Mouse (Mus musculus): Measurements from ENCODE around the gene Islr. TPM values are rescaled to one million over a fixed set of nuclear protein-coding genes. Genes with fewer than 3 reads are reported as not detected.

The Islr gene
- total and polyA plus RNA-seq, 2 experiments from 2014 or later: 32.5 to 68.8 TPM

GRCm38 (mm10) chr9:58130909-58131308, 73.2 kb downstream of the Islr start:
- Histone ChIP-seq H3K9ac (replicated peaks; ENCODE audit: low read length, poor library complexity, severe bottlenecking) (no peak overlapping the region), H3K4me3 (ENCODE audit: low read depth, low read length) (no peak overlapping the region), H3K36me3 (ENCODE audit: insufficient read depth, low read length) (no peaks in the 10 kb centered on the region), H3K9me3 (ENCODE audit: low read length) (no peaks in the 10 kb centered on the region), H3K27ac (ENCODE audit: low read depth, low read length) (no peak overlapping the region), H3K4me2 (ENCODE audit: low read depth, low read length, poor library complexity, severe bottlenecking) (no peak overlapping the region), H3K27me3 (ENCODE audit: insufficient read depth, low read length) (peaks cover 14% of the 10 kb centered on the region), H3K4me1 (ENCODE audit: insufficient read depth, low read length) (peaks cover 11% of the 10 kb centered on the region)
- ATAC-seq (ENCODE audit: low FRiP score): no peak
- no peak for DNase-seq (ENCODE audit: low spot score)
- WGBS: 44% methylated on average over 3 of the region's 3 CpGs
- no peak for TF ChIP-seq CTCF (IDR thresholded peaks at IDR 0.05)

- H3K36me3 ChIP-seq (ENCODE audit: insufficient read depth, low read length): no peaks in the 10 kb centered on the region
- WGBS: 24% methylated on average over 8 of the region's 8 CpGs
- H3K27ac ChIP-seq (ENCODE audit: low read depth, low read length): no peak overlapping the region
- H3K4me2 ChIP-seq (ENCODE audit: low read depth, low read length, poor library complexity, severe bottlenecking): no peak overlapping the region
- no peak for ATAC-seq (ENCODE audit: low FRiP score)
- H3K27me3 ChIP-seq (ENCODE audit: insufficient read depth, low read length): peaks cover 14% of the 10 kb centered on the region
- no peak for TF ChIP-seq CTCF (IDR thresholded peaks at IDR 0.05)
- H3K4me1 ChIP-seq (ENCODE audit: insufficient read depth, low read length): peaks cover 11% of the 10 kb centered on the region
- H3K9me3 ChIP-seq (ENCODE audit: low read length): no peaks in the 10 kb centered on the region
- no peak overlapping the region for H3K4me3 ChIP-seq (ENCODE audit: low read depth, low read length)
- DNase-seq (ENCODE audit: low spot score): no peak
- H3K9ac ChIP-seq (replicated peaks; ENCODE audit: low read length, poor library complexity, severe bottlenecking): no peak overlapping the region
These were observed 74.6 kb downstream of the Islr start for GRCm38 (mm10) chr9:58129508-58129907.

GRCm38 (mm10) chr9:58128926-58129413, 75.1 kb downstream of the Islr start:
- no peak for DNase-seq (ENCODE audit: low spot score)
- WGBS: 18% methylated on average over 13 of the region's 13 CpGs
- H3K27me3 ChIP-seq (ENCODE audit: insufficient read depth, low read length): peaks cover 14% of the 10 kb centered on the region
- H3K27ac ChIP-seq (ENCODE audit: low read depth, low read length): no peak overlapping the region
- H3K4me3 ChIP-seq (ENCODE audit: low read depth, low read length): no peak overlapping the region
- TF ChIP-seq CTCF (IDR thresholded peaks at IDR 0.05): no peak
- peaks cover 8% of the 10 kb centered on the region for H3K4me1 ChIP-seq (ENCODE audit: insufficient read depth, low read length)
- H3K36me3 ChIP-seq (ENCODE audit: insufficient read depth, low read length): no peaks in the 10 kb centered on the region
- no peak overlapping the region for H3K4me2 ChIP-seq (ENCODE audit: low read depth, low read length, poor library complexity, severe bottlenecking)
- H3K9ac ChIP-seq (replicated peaks; ENCODE audit: low read length, poor library complexity, severe bottlenecking): no peak overlapping the region
- ATAC-seq (ENCODE audit: low FRiP score): no peak
- no peaks in the 10 kb centered on the region for H3K9me3 ChIP-seq (ENCODE audit: low read length)

- H3K9ac ChIP-seq (replicated peaks; ENCODE audit: low read length, poor library complexity, severe bottlenecking): no peak overlapping the region
- no peak overlapping the region for H3K4me2 ChIP-seq (ENCODE audit: low read depth, low read length, poor library complexity, severe bottlenecking)
- no peaks in the 10 kb centered on the region for H3K9me3 ChIP-seq (ENCODE audit: low read length)
- H3K4me1 ChIP-seq (ENCODE audit: insufficient read depth, low read length): peaks cover 5% of the 10 kb centered on the region; the same call in 1 of the 2 replicates
- no peaks in the 10 kb centered on the region for H3K36me3 ChIP-seq (ENCODE audit: insufficient read depth, low read length)
- no peak overlapping the region for H3K27ac ChIP-seq (ENCODE audit: low read depth, low read length)
- DNase-seq (ENCODE audit: low spot score) (no peak), ATAC-seq (ENCODE audit: low FRiP score) (no peak)
- TF ChIP-seq CTCF (IDR thresholded peaks at IDR 0.05): no peak
- H3K4me3 ChIP-seq (ENCODE audit: low read depth, low read length): no peak overlapping the region
- 36% methylated on average over 4 of the region's 4 CpGs for WGBS
- peaks cover 14% of the 10 kb centered on the region for H3K27me3 ChIP-seq (ENCODE audit: insufficient read depth, low read length)
These were observed 78.3 kb downstream of the Islr start for GRCm38 (mm10) chr9:58125811-58126210.

GRCm38 (mm10) chr9:58125085-58125484, 79.0 kb downstream of the Islr start:
- no peak overlapping the region for H3K27ac ChIP-seq (ENCODE audit: low read depth, low read length)
- no peak overlapping the region for H3K4me2 ChIP-seq (ENCODE audit: low read depth, low read length, poor library complexity, severe bottlenecking)
- no peaks in the 10 kb centered on the region for H3K9me3 ChIP-seq (ENCODE audit: low read length)
- TF ChIP-seq CTCF (IDR thresholded peaks at IDR 0.05): no peak
- ATAC-seq (ENCODE audit: low FRiP score) (no peak), DNase-seq (ENCODE audit: low spot score) (no peak)
- no peaks in the 10 kb centered on the region for H3K36me3 ChIP-seq (ENCODE audit: insufficient read depth, low read length)
- no peak overlapping the region for H3K9ac ChIP-seq (replicated peaks; ENCODE audit: low read length, poor library complexity, severe bottlenecking)
- peaks cover 5% of the 10 kb centered on the region; the same call in 1 of the 2 replicates for H3K4me1 ChIP-seq (ENCODE audit: insufficient read depth, low read length)
- WGBS: 62% methylated on average over 3 of the region's 3 CpGs
- H3K4me3 ChIP-seq (ENCODE audit: low read depth, low read length): no peak overlapping the region
- peaks cover 12% of the 10 kb centered on the region for H3K27me3 ChIP-seq (ENCODE audit: insufficient read depth, low read length)

- H3K9me3 ChIP-seq (ENCODE audit: low read length): no peaks in the 10 kb centered on the region
- H3K27me3 ChIP-seq (ENCODE audit: insufficient read depth, low read length): no peaks in the 10 kb centered on the region
- ATAC-seq (ENCODE audit: low FRiP score): no peak
- no peak for DNase-seq (ENCODE audit: low spot score)
- no peak for TF ChIP-seq CTCF (IDR thresholded peaks at IDR 0.05)
- H3K4me1 ChIP-seq (ENCODE audit: insufficient read depth, low read length): peaks cover 6% of the 10 kb centered on the region
- 22% methylated on average over 2 of the region's 2 CpGs for WGBS
- H3K4me3 ChIP-seq (ENCODE audit: low read depth, low read length): no peak within 1 kb of the TSS
- no peak within 1 kb of the TSS for H3K4me2 ChIP-seq (ENCODE audit: low read depth, low read length, poor library complexity, severe bottlenecking)
- H3K27ac ChIP-seq (ENCODE audit: low read depth, low read length): no peak within 1 kb of the TSS
- no peaks in the 10 kb centered on the region for H3K36me3 ChIP-seq (ENCODE audit: insufficient read depth, low read length)
- no peak within 1 kb of the TSS for H3K9ac ChIP-seq (replicated peaks; ENCODE audit: low read length, poor library complexity, severe bottlenecking)
These were observed 85.4 kb downstream of the Islr start, which contains the start of gene Ccdc33 for GRCm38 (mm10) chr9:58118671-58119070. Ccdc33 (minus strand) TSS chr9:58118823.
